ENCODE assay signal across 8 mouse cellular contexts in the genomic region with DNA sequence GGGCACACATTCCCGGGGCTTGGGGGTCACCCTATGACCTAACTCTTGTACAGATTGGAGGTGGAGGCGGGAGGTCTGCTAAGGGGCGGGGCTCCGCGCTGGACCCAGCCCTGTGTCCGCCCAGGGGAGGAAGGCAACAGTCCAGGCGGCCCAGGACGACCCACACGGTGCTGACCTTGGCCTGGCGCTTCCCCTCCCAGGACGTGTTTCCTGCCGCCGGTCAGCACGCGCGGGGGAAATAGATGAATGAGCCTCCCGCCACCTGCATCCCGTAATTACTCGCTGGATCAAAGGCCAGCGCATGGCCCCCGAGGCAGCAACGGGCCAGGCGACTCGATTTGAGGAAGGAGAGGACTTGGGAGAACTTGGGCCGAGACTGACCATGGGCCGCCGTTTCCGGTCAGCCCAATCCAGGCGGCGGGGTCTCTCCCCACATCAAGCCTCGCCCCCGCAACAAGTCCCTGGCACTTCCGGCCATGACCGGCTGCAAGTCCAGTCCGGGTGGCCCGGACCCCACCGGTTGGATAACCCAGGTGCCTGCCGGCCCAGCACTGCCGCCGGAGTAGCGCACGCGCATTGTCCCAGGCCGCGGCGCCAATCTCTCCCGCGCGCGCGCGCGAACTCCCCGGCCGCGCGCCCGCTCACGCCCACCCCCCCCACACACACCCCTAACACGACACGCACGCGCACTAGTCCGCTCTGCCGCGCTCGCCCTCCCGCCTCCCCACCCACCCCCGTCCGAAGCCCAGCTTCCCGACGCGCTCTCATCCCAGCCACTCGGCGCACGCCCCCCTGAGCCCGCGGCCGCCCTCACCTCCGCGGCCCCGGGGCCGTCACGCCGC. TPM values are rescaled to one million over a fixed set of nuclear protein-coding genes. Genes with fewer than 3 reads are reported as not detected.
DNase-seq lines count a peak whose midpoint lies in the region; ATAC-seq and TF ChIP-seq lines count a peak whose summit lies in the region.

No protein-coding gene starts in this region.

- peak overlapping the region; percentile 91 for H3K27ac ChIP-seq in embryonic facial prominence, embryonic 12.5 days
- H3K27ac ChIP-seq in heart, adult 2 months = peak overlapping the region; percentile 99

- peaks cover 5% of the 10 kb centered on the region; the same call in 1 of the 2 replicates for H3K79me2 ChIP-seq in heart, adult 2 months (replicated peaks; ENCODE audit: control insufficient read depth, insufficient read depth, low read length)

- intact Hi-C loops in heart, adult 2 months (cut with DNase I) = loop anchor here (5.0 kb wide), 1 partner anchor 132 kb away; a partner anchor contains a TSS

- no peak for TF ChIP-seq CTCF in heart, adult 2 months (IDR thresholded peaks at IDR 0.05)

- TF ChIP-seq EP300 in heart, adult 2 months (IDR thresholded peaks at IDR 0.05; ENCODE audit: insufficient read depth, low read depth, low read length) = peak; percentile 6; the same call in 1 of the 2 replicates

- H3K9me3 ChIP-seq in embryonic facial prominence, embryonic 12.5 days = no peaks in the 10 kb centered on the region

- peak overlapping the region; percentile 83 for H3K4me3 ChIP-seq in embryonic facial prominence, embryonic 12.5 days
- H3K4me3 ChIP-seq in heart, adult 2 months = peak overlapping the region; percentile 99

- peak; percentile 82 for TF ChIP-seq POLR2A in heart, adult 2 months (IDR thresholded peaks at IDR 0.05; ENCODE audit: insufficient read depth, low read depth, low read length)

- H3K4me1 ChIP-seq in embryonic facial prominence, embryonic 12.5 days = peaks cover 14% of the 10 kb centered on the region
- peaks cover 32% of the 10 kb centered on the region for H3K4me1 ChIP-seq in heart, adult 2 months (ENCODE audit: control insufficient read depth, insufficient read depth, low read length)

- H3K9ac ChIP-seq in embryonic facial prominence, embryonic 12.5 days = peak overlapping the region; percentile 95
- H3K9ac ChIP-seq in heart, adult 2 months (ENCODE audit: low read depth, low read length) = peak overlapping the region; percentile 83

- peak overlapping the region; percentile 94 for H3K4me2 ChIP-seq in embryonic facial prominence, embryonic 12.5 days (replicated peaks)

- WGBS in embryonic facial prominence, embryonic 12.5 days = under 1% methylated on average over 78 of the region's 85 CpGs
- WGBS in heart, adult 2 months = under 1% methylated on average over 71 of the region's 85 CpGs

- no peaks in the 10 kb centered on the region for H3K36me3 ChIP-seq in embryonic facial prominence, embryonic 12.5 days
- H3K36me3 ChIP-seq in heart, adult 2 months (ENCODE audit: control insufficient read depth, insufficient read depth, low read length) = peaks cover 8% of the 10 kb centered on the region

- DNase-seq in 416B (ENCODE audit: low read depth) (peak; percentile 77), liver (peak; percentile 87)
- DNase-seq in adrenal gland, postnatal 36 days = peak; percentile 92 to 95
- DNase-seq in heart, adult 2 months = peak; percentile 89 to 90
- peak; percentile 90 to 91 for DNase-seq in kidney, adult 8-10 months
- peak; percentile 9 to 45 for DNase-seq in monocyte, adult 2 months (ENCODE audit: low read depth in 1 of 2, low spot score in 2 of 2)
- peak; percentile 72 to 90 for DNase-seq in spleen, postnatal 4 days (ENCODE audit: low spot score in 2 of 2)

- H3K27me3 ChIP-seq in embryonic facial prominence, embryonic 12.5 days = no peaks in the 10 kb centered on the region
- H3K27me3 ChIP-seq in heart, adult 2 months (ENCODE audit: control insufficient read depth, insufficient read depth, low read length) = no peaks in the 10 kb centered on the region

- peak; percentile 58 for ATAC-seq in embryonic facial prominence, embryonic 12.5 days (ENCODE audit: insufficient number of reproducible peaks, insufficient read depth, low FRiP score, low TSS enrichment)

RNA-seq across cellular contexts. Expression of a gene that starts 0.5 kb away (rescaled TPM):
- 10 to 100 TPM; 35.1 to 50.9 TPM for total RNA-seq in adrenal gland, postnatal 36 days (2021)
- polyA plus RNA-seq in embryonic facial prominence, embryonic 12.5 days (2016; fragmentation: Nextera tagmentation; extraction: Ambion mirVana) = 31.9 and 33.8 TPM in 2 replicates
- total RNA-seq in heart, adult 2 months (2021) = 10 to 100 TPM; 28.4 to 35.2 TPM
- polyA plus RNA-seq in heart, adult 2 months (2012; rRNA removed) = 29.6 and 32.5 TPM in 2 replicates

RNA-seq across cellular contexts. Expression of a gene that starts 16.8 kb away (rescaled TPM):
- total RNA-seq in adrenal gland, postnatal 36 days (2021) = 10 to 100 TPM; 26.4 to 35.9 TPM
- 80.2 and 80.4 TPM in 2 replicates for polyA plus RNA-seq in embryonic facial prominence, embryonic 12.5 days (2016; fragmentation: Nextera tagmentation; extraction: Ambion mirVana)
- total RNA-seq in heart, adult 2 months (2021) = 10 to 100 TPM; 11.0 to 12.7 TPM
- 8.1 and 10.9 TPM in 2 replicates for polyA plus RNA-seq in heart, adult 2 months (2012; rRNA removed)

RNA-seq across cellular contexts. Expression of a gene that starts 41.6 kb away (rescaled TPM):
- total RNA-seq in adrenal gland, postnatal 36 days (2021) = not detected
- not detected in 2 replicates for polyA plus RNA-seq in embryonic facial prominence, embryonic 12.5 days (2016; fragmentation: Nextera tagmentation; extraction: Ambion mirVana)
- not detected for total RNA-seq in heart, adult 2 months (2021)
- polyA plus RNA-seq in heart, adult 2 months (2012; rRNA removed) = not detected in 2 replicates

Comparison
In these comparisons a context has a peak if more than half of its experiments do, and no peak if none do; other contexts are left out.
1. Peak in every context shown above with its lines: DNase-seq, ATAC-seq, H3K4me3 ChIP-seq and H3K27ac ChIP-seq.
2. DNase-seq: peak in every context shown above with its lines; median percentile 94 in adrenal gland, postnatal 36 days; 90 in kidney, adult 8-10 months; 90 in heart, adult 2 months; 87 in liver; 81 in spleen, postnatal 4 days; 77 in 416B; 27 in monocyte, adult 2 months.